Mouse (Mus musculus) limb, embryonic 14.5 days (tissue): ENCODE data around the gene Arl15. TPM values are rescaled to one million over a fixed set of nuclear protein-coding genes. Genes with fewer than 3 reads are reported as not detected.

Experiments used
- ATAC-seq: fragments of 200-750 bp; cut with Nextera tagmentation; 2 replicates; pipeline ENCODE4 v1.8.0; 2017; ENCODE audit warnings: low read depth, moderate number of reproducible peaks, moderate TSS enrichment; ENCODE audit not compliant: low FRiP score
- DNase-seq: peaks from one replicate; pipeline ENCODE4 v3.0.0-alpha.2; 2015; ENCODE audit warnings: low spot score
- H3K27ac ChIP-seq: fragments of 300-500 bp; sonication (generic); replicated peaks from 2 replicates; pipeline ENCODE4 v1.5.1; 2014; ENCODE audit warnings: low read depth, mild to moderate bottlenecking, low read length, moderate library complexity, mixed read lengths
- H3K27me3 ChIP-seq: fragments of 300-500 bp; sonication (generic); 2 replicates; pipeline ENCODE4 v1.6.1; 2014; ENCODE audit warnings: low read length, mixed read lengths; ENCODE audit not compliant: control insufficient read depth, insufficient read depth
- H3K36me3 ChIP-seq: fragments of 300-500 bp; sonication (generic); 2 replicates; pipeline ENCODE4 v1.6.1; 2014; ENCODE audit warnings: mild to moderate bottlenecking, low read length, moderate library complexity, mixed read lengths; ENCODE audit not compliant: control insufficient read depth, insufficient read depth
- H3K4me1 ChIP-seq: fragments of 300-500 bp; sonication (generic); 2 replicates; pipeline ENCODE4 v1.6.1; 2014; ENCODE audit warnings: antibody characterized with exemption, low read length, mixed read lengths; ENCODE audit not compliant: control insufficient read depth, insufficient read depth
- H3K4me2 ChIP-seq: fragments of 300-500 bp; sonication (generic); replicated peaks from 2 replicates; pipeline ENCODE4 v1.6.1; 2014; ENCODE audit warnings: low read depth, mild to moderate bottlenecking, low read length, moderate library complexity; ENCODE audit not compliant: severe bottlenecking
- H3K4me3 ChIP-seq: fragments of 300-500 bp; sonication (generic); replicated peaks from 2 replicates; pipeline ENCODE4 v1.5.1; 2014; ENCODE audit warnings: low read length
- H3K9ac ChIP-seq: fragments of 300-500 bp; sonication (generic); 2 replicates; pipeline ENCODE4 v1.6.1; 2014; ENCODE audit warnings: mild to moderate bottlenecking, low read depth, low read length, moderate library complexity; ENCODE audit not compliant: severe bottlenecking
- H3K9me3 ChIP-seq: fragments of 300-500 bp; sonication (generic); 2 replicates; pipeline ENCODE4 v1.6.1; 2016; ENCODE audit warnings: low read length; ENCODE audit not compliant: control insufficient read depth
- POLR2A ChIP-seq: fragments of 200-500 bp; IDR thresholded peaks from 2 replicates; pipeline ENCODE4 v1.8.0; 2012; ENCODE audit warnings: inconsistent platforms, mild to moderate bottlenecking, moderate library complexity, borderline replicate concordance; ENCODE audit not compliant: insufficient read depth, insufficient read length; ENCODE audit errors: extremely low read depth
- WGBS: fragments of 180-500 bp; shearing (Covaris S2); extraction: QIAGEN DNeasy Blood & Tissue Kit; methylation state at CpG from one replicate; pipeline ENCODE4 v1.1.7; 2014; 5-methylcytosine and 5-hydroxymethylcytosine counted together
- polyA plus RNA-seq, 2 experiments: library from polyadenylated mRNA; depleted of rRNA in 1 of 2; stranded (reverse) in 1 of 2; unstranded in 1 of 2; fragments of >200 nt; fragmentation: Nextera tagmentation in 1 of 2; extraction: Ambion mirVana in 1 of 2; gene quantifications; 2 replicates each; pipeline versions ENCODE4 v1.2.1 to v1.2.3; 2012 to 2014

The Arl15 gene
- polyA plus RNA-seq, 2 experiments = 10.1 to 10.7 TPM

DNA sequence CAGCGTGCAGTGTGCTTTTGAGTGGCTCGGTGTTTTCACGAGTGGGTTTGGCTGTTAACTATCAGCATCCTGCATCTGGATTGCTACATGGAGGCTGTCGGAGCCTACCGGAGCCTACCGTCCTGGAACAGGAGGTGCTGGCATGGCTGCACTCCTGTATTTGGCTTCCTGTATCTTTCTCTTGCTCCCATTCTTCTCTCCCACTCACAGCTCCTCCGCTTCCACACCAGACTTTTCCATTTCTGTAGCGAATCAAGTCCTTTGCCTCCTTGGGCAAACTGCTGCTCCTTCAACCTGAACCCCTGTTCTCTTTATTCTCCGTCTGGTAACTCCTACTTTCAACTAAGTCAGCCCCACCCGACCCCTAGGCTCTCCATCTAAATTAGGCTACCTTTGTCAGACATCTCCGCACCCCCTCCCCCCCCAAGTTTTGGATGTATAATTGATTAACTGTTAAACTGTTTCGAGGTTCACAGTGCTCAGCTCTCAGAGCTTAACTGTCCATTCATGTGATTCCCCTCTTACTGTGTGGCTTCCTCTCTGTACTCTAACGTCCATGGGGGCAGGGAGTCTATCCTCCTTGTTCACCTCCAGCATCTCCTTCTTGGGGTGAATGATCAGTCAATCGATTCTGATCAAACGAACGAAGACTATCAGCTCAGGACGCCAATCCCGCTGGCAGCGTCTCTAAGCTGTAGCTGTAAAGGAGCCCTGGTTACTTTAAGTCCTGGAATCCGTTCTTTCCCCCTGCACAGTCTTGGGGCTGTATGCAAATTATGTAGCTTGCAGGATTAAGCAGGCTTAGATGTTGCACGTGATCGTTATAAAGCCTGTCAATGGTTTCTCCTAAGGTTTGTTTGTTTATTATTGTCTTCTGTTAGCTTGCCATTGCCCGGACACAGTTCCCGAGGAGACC lies 95.1 kb downstream of the Arl15 start:
- no peak overlapping the region for H3K27ac ChIP-seq
- no peak overlapping the region for H3K9ac ChIP-seq
- no peaks in the 10 kb centered on the region for H3K9me3 ChIP-seq
- no peak for TF ChIP-seq POLR2A
- peaks cover 17% of the 10 kb centered on the region for H3K4me1 ChIP-seq
- no peaks in the 10 kb centered on the region for H3K27me3 ChIP-seq
- ATAC-seq (no peak), DNase-seq (no peak)
- H3K4me3 ChIP-seq = no peak overlapping the region
- 70% methylated on average over 24 of the region's 24 CpGs for WGBS
- peak overlapping the region; percentile 15; the same call in 1 of the 2 replicates for H3K4me2 ChIP-seq
- H3K36me3 ChIP-seq = no peaks in the 10 kb centered on the region

DNA sequence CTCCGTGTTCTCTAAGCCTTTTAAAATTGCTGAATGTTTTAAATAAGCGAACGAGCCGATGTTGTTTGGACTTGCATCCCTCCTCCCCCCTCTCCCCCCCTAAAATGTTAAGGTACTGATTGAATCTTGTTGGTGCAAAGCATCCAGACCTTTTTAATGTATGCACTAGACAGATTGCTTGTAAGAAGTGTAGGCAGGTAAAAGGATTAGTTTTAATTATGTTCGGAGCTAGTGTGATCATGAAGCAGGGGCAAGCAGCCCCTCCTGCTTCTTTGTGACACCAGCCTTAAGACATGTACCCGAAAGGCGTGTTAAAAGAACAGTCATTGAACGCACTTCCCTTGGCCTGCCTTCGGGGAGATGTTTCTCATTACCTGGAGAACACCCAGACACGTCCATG lies 102.4 kb downstream of the Arl15 start:
- ATAC-seq = no peak
- Histone ChIP-seq H3K4me3 (no peak overlapping the region), H3K4me1 (no peaks in the 10 kb centered on the region; the same call in 1 of the 2 replicates), H3K4me2 (no peak overlapping the region), H3K27ac (0 out of 2 replicates have a peak overlapping the region, but pooled peaks have one; percentile 28), H3K27me3 (no peaks in the 10 kb centered on the region), H3K9me3 (no peaks in the 10 kb centered on the region), H3K9ac (no peak overlapping the region), H3K36me3 (no peaks in the 10 kb centered on the region)
- no peak for DNase-seq
- TF ChIP-seq POLR2A = no peak
- WGBS = 62% methylated on average over 10 of the region's 10 CpGs

DNA sequence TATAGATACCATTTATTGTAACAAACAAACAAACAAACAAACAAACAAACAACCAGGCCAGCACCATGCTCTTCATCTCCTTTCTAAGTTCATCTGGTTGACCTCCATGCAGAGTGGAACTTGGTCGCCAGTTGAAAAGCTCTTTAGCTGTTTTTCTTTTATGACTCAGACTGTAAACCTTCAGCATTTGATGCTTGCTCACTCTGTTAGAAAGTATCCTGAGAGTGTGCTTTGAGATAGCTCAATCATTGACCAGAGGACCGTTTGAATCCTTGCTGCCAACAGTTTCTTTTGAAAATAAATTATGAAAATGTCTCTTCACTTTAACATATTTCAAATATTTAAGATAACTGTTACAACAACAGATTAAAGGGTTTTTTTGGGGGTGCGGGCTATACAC lies 103.2 kb downstream of the Arl15 start:
- 79% methylated on average over 3 of the region's 3 CpGs for WGBS
- no peak overlapping the region for H3K4me3 ChIP-seq
- H3K27ac ChIP-seq = no peak overlapping the region
- no peaks in the 10 kb centered on the region for H3K9me3 ChIP-seq
- no peak for TF ChIP-seq POLR2A
- no peaks in the 10 kb centered on the region for H3K36me3 ChIP-seq
- DNase-seq (no peak), ATAC-seq (no peak)
- no peaks in the 10 kb centered on the region; the same call in 1 of the 2 replicates for H3K4me1 ChIP-seq
- H3K4me2 ChIP-seq = no peak overlapping the region
- no peaks in the 10 kb centered on the region for H3K27me3 ChIP-seq
- H3K9ac ChIP-seq = no peak overlapping the region

DNA sequence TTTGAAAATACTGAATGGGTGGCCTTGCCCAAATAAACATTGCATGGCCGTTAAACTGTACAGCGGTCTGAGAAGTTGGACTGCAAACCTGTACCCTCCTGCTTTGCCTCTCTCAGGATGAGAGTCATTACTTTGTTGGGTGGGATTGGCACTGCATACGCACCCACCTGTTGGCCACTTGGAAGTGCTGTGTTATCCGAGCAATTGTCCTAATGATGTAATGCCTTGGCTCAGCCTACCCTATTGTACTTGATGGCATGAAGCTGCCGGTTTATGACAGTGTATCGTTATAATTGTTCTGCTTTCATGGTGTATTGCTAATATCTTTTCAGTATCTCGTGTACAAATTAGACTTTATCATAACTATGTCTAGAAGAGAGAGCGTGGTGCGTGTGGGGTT lies 103.6 kb downstream of the Arl15 start:
- Histone ChIP-seq H3K9ac (no peak overlapping the region), H3K4me3 (no peak overlapping the region), H3K36me3 (no peaks in the 10 kb centered on the region), H3K27ac (no peak overlapping the region), H3K9me3 (no peaks in the 10 kb centered on the region), H3K4me1 (no peaks in the 10 kb centered on the region; the same call in 1 of the 2 replicates), H3K4me2 (no peak overlapping the region), H3K27me3 (no peaks in the 10 kb centered on the region)
- no peak for DNase-seq
- TF ChIP-seq POLR2A = no peak
- 89% methylated on average over 9 of the region's 9 CpGs for WGBS
- no peak for ATAC-seq

DNA sequence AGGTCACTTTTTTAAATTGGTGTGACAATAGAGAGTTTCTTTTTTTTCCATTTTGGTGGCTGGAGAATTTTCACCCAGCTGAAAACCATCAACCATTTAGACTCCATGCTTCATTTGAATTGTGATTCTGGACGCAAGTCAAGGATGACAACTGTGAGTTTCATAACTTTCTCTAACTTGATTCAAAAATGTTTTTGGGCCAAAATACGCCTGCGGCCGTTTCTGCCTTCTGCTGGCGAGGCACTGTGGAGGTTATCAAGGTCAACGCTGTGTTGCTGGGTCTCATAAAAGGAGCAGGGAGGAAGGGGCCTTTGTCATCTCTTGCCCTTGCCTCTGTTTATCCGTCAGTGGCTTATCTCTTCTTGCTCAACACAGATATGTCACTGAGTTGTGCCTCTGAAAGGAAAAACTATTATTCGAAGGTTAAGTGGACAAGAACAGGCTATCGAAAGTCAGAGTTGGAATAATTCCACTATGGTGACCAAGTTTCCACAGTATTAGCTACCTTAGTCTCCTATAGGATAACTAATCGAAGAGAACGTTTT lies 106.8 kb downstream of the Arl15 start:
- 90% methylated on average over 11 of the region's 11 CpGs for WGBS
- Histone ChIP-seq H3K4me2 (no peak overlapping the region), H3K9me3 (no peaks in the 10 kb centered on the region), H3K36me3 (no peaks in the 10 kb centered on the region), H3K27me3 (no peaks in the 10 kb centered on the region), H3K9ac (no peak overlapping the region), H3K4me1 (no peaks in the 10 kb centered on the region; the same call in 1 of the 2 replicates), H3K4me3 (no peak overlapping the region), H3K27ac (no peak overlapping the region)
- ATAC-seq = no peak
- no peak for DNase-seq
- no peak for TF ChIP-seq POLR2A
